ENCODE assay signal across 13 mouse cellular contexts in genomic region chr14:79605881-79606280, GRCm38 (mm10). TPM values are rescaled to one million over a fixed set of nuclear protein-coding genes. Genes with fewer than 3 reads are reported as not detected.
"Had no signal": no experiment of that assay in that cellular context is flagged by ENCODE, and none has a peak within 500 bp of the region (broad histone marks: within the 10 kb centered on the region; RNA-seq: fewer than 3 reads in every experiment).

No protein-coding gene starts in this region.

- H3K4me2 ChIP-seq: liver, embryonic 11.5 days; liver, embryonic 15.5 days had no signal

- ATAC-seq: intestine, embryonic 16.5 days had no signal

- H3K27me3 ChIP-seq: liver, embryonic 15.5 days had no signal

- H3K27ac ChIP-seq: limb, embryonic 10.5 days; liver, embryonic 15.5 days; midbrain, embryonic 10.5 days; stomach, postnatal 0 days had no signal

- DNase-seq: lung, adult 2 months; lung, postnatal 10 days; lung, postnatal 4 days; midbrain, embryonic 14.5 days; thymus, postnatal 4 days had no signal

- H3K4me1 ChIP-seq: limb, embryonic 10.5 days; liver, embryonic 15.5 days; midbrain, embryonic 10.5 days had no signal

- H3K4me3 ChIP-seq: limb, embryonic 10.5 days; liver, embryonic 15.5 days; midbrain, embryonic 10.5 days; myocyte had no signal

- H3K9me3 ChIP-seq: limb, embryonic 10.5 days; liver, embryonic 15.5 days; midbrain, embryonic 10.5 days had no signal

- H3K9ac ChIP-seq: liver, embryonic 15.5 days had no signal

RNA-seq across cellular contexts. Expression of gene Cnmd, which starts 56.1 kb away (rescaled TPM):
- total RNA-seq: neutrophil, adult 5-6 weeks had no signal
- polyA plus RNA-seq: myocyte had no signal
